In genomic region chr16:16870241-16870616, GRCm38 (mm10) we compare ENCODE assay signal across 8 mouse cellular contexts. TPM values are rescaled to one million over a fixed set of nuclear protein-coding genes. Genes with fewer than 3 reads are reported as not detected.
DNase-seq lines count a peak whose midpoint lies in the region; ATAC-seq and TF ChIP-seq lines count a peak whose summit lies in the region.

No protein-coding gene starts in this region.

- peak overlapping the region; percentile 59 for H3K4me2 ChIP-seq in limb, embryonic 15.5 days
- H3K4me2 ChIP-seq in stomach, embryonic 15.5 days, result peak overlapping the region; percentile 64

- H3K36me3 ChIP-seq in testis, adult 2 months (ENCODE audit: control insufficient read depth, insufficient read depth, low read length), result no peaks in the 10 kb centered on the region
- peaks cover 12% of the 10 kb centered on the region for H3K36me3 ChIP-seq in limb, embryonic 15.5 days
- H3K36me3 ChIP-seq in stomach, embryonic 15.5 days, result no peaks in the 10 kb centered on the region

- 34% methylated on average over 7 of the region's 7 CpGs for WGBS in limb, embryonic 15.5 days
- whole genome bisulfite sequencing in stomach, embryonic 15.5 days, result 32% methylated on average over 7 of the region's 7 CpGs

- no peak for TF ChIP-seq POLR2A in testis, adult 2 months (IDR thresholded peaks at IDR 0.05; ENCODE audit: control insufficient read depth, low read depth, low read length)

- DNase-seq in frontal cortex, postnatal 25 days (ENCODE audit: low spot score in 2 of 2), result no peak
- DNase-seq in testis, postnatal 14 days (ENCODE audit: low spot score), result no peak
- no peak for DNase-seq in urinary bladder, adult 18-20 months (ENCODE audit: low spot score in 2 of 2)

- no peak for TF ChIP-seq CTCF in testis, adult 2 months (IDR thresholded peaks at IDR 0.05; ENCODE audit: control insufficient read depth, insufficient read depth, insufficient replicate concordance, low read depth, low read length)

- H3K27ac ChIP-seq in testis, adult 2 months (ENCODE audit: control insufficient read depth, insufficient read depth, low read depth, low read length), result no peak overlapping the region
- peak overlapping the region; percentile 97 for H3K27ac ChIP-seq in limb, embryonic 15.5 days
- H3K27ac ChIP-seq in stomach, embryonic 15.5 days, result peak overlapping the region; percentile 96

- no peak overlapping the region for H3K9ac ChIP-seq in limb, embryonic 15.5 days
- no peak overlapping the region for H3K9ac ChIP-seq in stomach, embryonic 15.5 days

- peak overlapping the region; percentile 94 for H3K4me3 ChIP-seq in testis, adult 2 months (ENCODE audit: control insufficient read depth, low read depth, low read length)
- peak overlapping the region; percentile 75 for H3K4me3 ChIP-seq in limb, embryonic 15.5 days
- H3K4me3 ChIP-seq in stomach, embryonic 15.5 days (replicated peaks), result peak overlapping the region; percentile 72

- peaks cover 3% of the 10 kb centered on the region for H3K4me1 ChIP-seq in testis, adult 2 months (ENCODE audit: control insufficient read depth, insufficient read depth, low read length)
- H3K4me1 ChIP-seq in limb, embryonic 15.5 days, result 0 out of 2 replicates have a peak, but pooled peaks cover 8% of the 10 kb centered on the region
- 0 out of 2 replicates have a peak, but pooled peaks cover 3% of the 10 kb centered on the region for H3K4me1 ChIP-seq in stomach, embryonic 15.5 days

- ATAC-seq in frontal cortex, adult (ENCODE audit: low TSS enrichment), result peak; percentile 4; the same call in 1 of the 2 replicates
- no peak for ATAC-seq in limb, embryonic 15.5 days (ENCODE audit: insufficient number of reproducible peaks, low FRiP score, low TSS enrichment, low read depth)
- peak; percentile 11; the same call in 1 of the 2 replicates for ATAC-seq in stomach, embryonic 15.5 days (ENCODE audit: insufficient read depth, low FRiP score, low read depth)
- no peak for ATAC-seq in CD4-positive, CD25-positive, alpha-beta regulatory T cell, adult 4 months

- no peaks in the 10 kb centered on the region for H3K27me3 ChIP-seq in testis, adult 2 months (ENCODE audit: control insufficient read depth, insufficient read depth, low read length)
- H3K27me3 ChIP-seq in limb, embryonic 15.5 days, result no peaks in the 10 kb centered on the region
- no peaks in the 10 kb centered on the region for H3K27me3 ChIP-seq in stomach, embryonic 15.5 days (replicated peaks)

- H3K9me3 ChIP-seq in limb, embryonic 15.5 days, result no peaks in the 10 kb centered on the region
- no peaks in the 10 kb centered on the region for H3K9me3 ChIP-seq in stomach, embryonic 15.5 days

RNA-seq across cellular contexts. Expression of gene Top3b, which starts 0.3 kb away (rescaled TPM):
- polyA plus RNA-seq in testis, adult 2 months (2012; rRNA removed), result 86.6 and 87.1 TPM in 2 replicates
- 72.0 and 76.4 TPM in 2 replicates for polyA plus RNA-seq in limb, embryonic 15.5 days (2015; fragmentation: Nextera tagmentation; extraction: Ambion mirVana)
- polyA plus RNA-seq in stomach, embryonic 15.5 days (2015; fragmentation: Nextera tagmentation; extraction: Ambion mirVana), result 53.5 and 54.9 TPM in 2 replicates
- 10 to 100 TPM; 54.8 to 75.6 TPM for polyA plus RNA-seq in CD4-positive, CD25-positive, alpha-beta regulatory T cell, adult 4 months (2017; shearing (Covaris generic))

RNA-seq across cellular contexts. Expression of gene Vpreb1, which starts 0.4 kb away (rescaled TPM):
- 0.15 and 0.65 TPM in 2 replicates for polyA plus RNA-seq in testis, adult 2 months (2012; rRNA removed)
- polyA plus RNA-seq in limb, embryonic 15.5 days (2015; fragmentation: Nextera tagmentation; extraction: Ambion mirVana), result 2.0 and 2.4 TPM in 2 replicates
- 3.0 and 3.9 TPM in 2 replicates for polyA plus RNA-seq in stomach, embryonic 15.5 days (2015; fragmentation: Nextera tagmentation; extraction: Ambion mirVana)
- polyA plus RNA-seq in CD4-positive, CD25-positive, alpha-beta regulatory T cell, adult 4 months (2017; shearing (Covaris generic)), result 1 to 10 TPM in 1 of 2 experiments, not detected in 1; 3.0 TPM

RNA-seq across cellular contexts. Expression of gene Igll1, which starts 6.4 kb away (rescaled TPM):
- 0.12 TPM in 1 of 2 replicates, not detected in the other for polyA plus RNA-seq in testis, adult 2 months (2012; rRNA removed)
- 0.52 and 0.62 TPM in 2 replicates for polyA plus RNA-seq in limb, embryonic 15.5 days (2015; fragmentation: Nextera tagmentation; extraction: Ambion mirVana)
- polyA plus RNA-seq in stomach, embryonic 15.5 days (2015; fragmentation: Nextera tagmentation; extraction: Ambion mirVana), result 1.2 and 1.6 TPM in 2 replicates
- polyA plus RNA-seq in CD4-positive, CD25-positive, alpha-beta regulatory T cell, adult 4 months (2017; shearing (Covaris generic)), result not detected

RNA-seq across cellular contexts. Expression of gene Ppm1f, which starts 26.0 kb away (rescaled TPM):
- 25.8 and 30.2 TPM in 2 replicates for polyA plus RNA-seq in testis, adult 2 months (2012; rRNA removed)
- polyA plus RNA-seq in limb, embryonic 15.5 days (2015; fragmentation: Nextera tagmentation; extraction: Ambion mirVana), result 28.6 and 29.6 TPM in 2 replicates
- 17.9 and 21.0 TPM in 2 replicates for polyA plus RNA-seq in stomach, embryonic 15.5 days (2015; fragmentation: Nextera tagmentation; extraction: Ambion mirVana)
- 10 to 100 TPM; 12.3 to 26.4 TPM for polyA plus RNA-seq in CD4-positive, CD25-positive, alpha-beta regulatory T cell, adult 4 months (2017; shearing (Covaris generic))

RNA-seq across cellular contexts. Expression of gene Spag6l, which starts 41.0 kb away (rescaled TPM):
- 150 and 152 TPM in 2 replicates for polyA plus RNA-seq in testis, adult 2 months (2012; rRNA removed)
- not detected in 2 replicates for polyA plus RNA-seq in limb, embryonic 15.5 days (2015; fragmentation: Nextera tagmentation; extraction: Ambion mirVana)
- 0.24 and 0.27 TPM in 2 replicates for polyA plus RNA-seq in stomach, embryonic 15.5 days (2015; fragmentation: Nextera tagmentation; extraction: Ambion mirVana)
- polyA plus RNA-seq in CD4-positive, CD25-positive, alpha-beta regulatory T cell, adult 4 months (2017; shearing (Covaris generic)), result not detected

Comparison
In these comparisons a context has a peak if more than half of its experiments do, and no peak if none do; other contexts are left out.
1. ATAC-seq: peak in frontal cortex, adult (single experiment) and stomach, embryonic 15.5 days (single experiment); none in limb, embryonic 15.5 days (single experiment) and CD4-positive, CD25-positive, alpha-beta regulatory T cell, adult 4 months (single experiment).
2. Peak in every context shown above with its lines, with median percentiles within 50 percentile points of each other: H3K4me3 ChIP-seq.